Mouse (Mus musculus) neural tube, embryonic 13.5 days (tissue): Measurements from ENCODE around the gene Armc2. TPM values are rescaled to one million over a fixed set of nuclear protein-coding genes. Genes with fewer than 3 reads are reported as not detected.

Source experiments
- ATAC-seq: fragments of 200-750 bp; cut with Nextera tagmentation; 2 replicates; pipeline ENCODE4 v1.8.0; 2017; ENCODE audit warnings: low read depth, mild to moderate bottlenecking, moderate TSS enrichment, moderate library complexity
- H3K27ac ChIP-seq: fragments of 300-500 bp; sonication (generic); replicated peaks from 2 replicates; pipeline ENCODE4 v1.5.1; 2015; ENCODE audit warnings: moderate library complexity, mild to moderate bottlenecking, inconsistent platforms
- H3K27me3 ChIP-seq: fragments of 300-500 bp; sonication (generic); 2 replicates; pipeline ENCODE4 v1.6.1; 2015; ENCODE audit warnings: mild to moderate bottlenecking, inconsistent platforms
- H3K36me3 ChIP-seq: fragments of 300-500 bp; sonication (generic); 2 replicates; pipeline ENCODE4 v1.6.1; 2015; ENCODE audit warnings: mild to moderate bottlenecking, inconsistent platforms
- H3K4me1 ChIP-seq: fragments of 300-500 bp; sonication (generic); replicated peaks from 2 replicates; pipeline ENCODE4 v1.6.1; 2015; ENCODE audit warnings: inconsistent platforms
- H3K4me2 ChIP-seq: fragments of 300-500 bp; sonication (generic); 2 replicates; pipeline ENCODE4 v1.6.1; 2015; ENCODE audit warnings: inconsistent platforms, mild to moderate bottlenecking, moderate library complexity
- H3K4me3 ChIP-seq: fragments of 300-500 bp; sonication (generic); 2 replicates; pipeline ENCODE4 v1.5.1; 2015; ENCODE audit warnings: mild to moderate bottlenecking, inconsistent platforms
- H3K9ac ChIP-seq: fragments of 300-500 bp; sonication (generic); 2 replicates; pipeline ENCODE4 v1.6.1; 2015; ENCODE audit warnings: moderate library complexity, mild to moderate bottlenecking, inconsistent platforms
- H3K9me3 ChIP-seq: fragments of 300-500 bp; sonication (generic); 2 replicates; pipeline ENCODE4 v1.6.1; 2016; ENCODE audit warnings: inconsistent platforms
- WGBS: fragments of 180-500 bp; shearing (Covaris S2); methylation state at CpG from one replicate; pipeline ENCODE4 v1.1.7; 2015; 5-methylcytosine and 5-hydroxymethylcytosine counted together
- polyA plus RNA-seq: library from polyadenylated mRNA; unstranded; fragments of >200 nt; fragmentation: Nextera tagmentation; extraction: Ambion mirVana; gene quantifications from 2 replicates; pipeline ENCODE4 v1.2.1, GENCODE M21; 2015

The Armc2 gene
- 6.0 and 7.5 TPM in 2 replicates for polyA plus RNA-seq

GRCm38 (mm10) chr10:42018016-42018949 lies at the start of gene Armc2:
Gene Armc2, minus strand, starts transcription at chr10:42018442.
- H3K27me3 ChIP-seq = peaks cover 14% of the 10 kb centered on the region; the same call in 1 of the 2 replicates
- 3% methylated on average over 57 of the region's 58 CpGs for WGBS
- ATAC-seq = peak; percentile 99
- no peaks in the 10 kb centered on the region for H3K9me3 ChIP-seq
- peak within 1 kb of the TSS; percentile 78 for H3K4me2 ChIP-seq
- peaks cover 14% of the 10 kb centered on the region for H3K4me1 ChIP-seq
- no peak within 1 kb of the TSS for H3K27ac ChIP-seq
- H3K9ac ChIP-seq = peak within 1 kb of the TSS; percentile 77
- no peaks in the 10 kb centered on the region for H3K36me3 ChIP-seq
- peak within 1 kb of the TSS; percentile 61 for H3K4me3 ChIP-seq

GRCm38 (mm10) chr10:42064446-42064845 lies 46.2 kb upstream of the Armc2 start:
- ATAC-seq = no peak

GRCm38 (mm10) chr10:42059522-42059921 lies 41.3 kb upstream of the Armc2 start:
- 98% methylated on average over 8 of the region's 8 CpGs for WGBS
- no peak overlapping the region for H3K4me3 ChIP-seq
- H3K36me3 ChIP-seq = no peaks in the 10 kb centered on the region
- no peak overlapping the region for H3K9ac ChIP-seq
- H3K4me2 ChIP-seq = no peak overlapping the region
- H3K27me3 ChIP-seq = no peaks in the 10 kb centered on the region
- H3K27ac ChIP-seq = no peak overlapping the region
- no peaks in the 10 kb centered on the region for H3K9me3 ChIP-seq
- ATAC-seq = no peak
- peaks cover 19% of the 10 kb centered on the region for H3K4me1 ChIP-seq

More at GRCm38 (mm10) chr10:42064446-42064845, 46.2 kb upstream of the Armc2 start:
- Histone ChIP-seq H3K27me3 (no peaks in the 10 kb centered on the region), H3K9me3 (no peaks in the 10 kb centered on the region), H3K27ac (no peak overlapping the region), H3K36me3 (no peaks in the 10 kb centered on the region), H3K4me2 (no peak overlapping the region), H3K9ac (no peak overlapping the region), H3K4me3 (no peak overlapping the region), H3K4me1 (no peaks in the 10 kb centered on the region)
- WGBS = 39% methylated on average over 5 of the region's 5 CpGs

GRCm38 (mm10) chr10:42057746-42058145 lies 39.5 kb upstream of the Armc2 start:
- Histone ChIP-seq H3K9me3 (no peaks in the 10 kb centered on the region), H3K9ac (no peak overlapping the region), H3K36me3 (no peaks in the 10 kb centered on the region), H3K4me3 (no peak overlapping the region), H3K4me2 (no peak overlapping the region), H3K4me1 (peaks cover 19% of the 10 kb centered on the region), H3K27ac (no peak overlapping the region), H3K27me3 (no peaks in the 10 kb centered on the region)
- WGBS = 61% methylated on average over 12 of the region's 12 CpGs
- no peak for ATAC-seq

- WGBS = 79% methylated on average over 11 of the region's 11 CpGs
- Histone ChIP-seq H3K27me3 (no peaks in the 10 kb centered on the region), H3K36me3 (no peaks in the 10 kb centered on the region), H3K4me3 (no peak overlapping the region), H3K9me3 (no peaks in the 10 kb centered on the region), H3K9ac (no peak overlapping the region), H3K4me2 (0 out of 2 replicates have a peak overlapping the region, but pooled peaks have one; percentile 9), H3K4me1 (peaks cover 19% of the 10 kb centered on the region), H3K27ac (no peak overlapping the region)
- no peak for ATAC-seq
These were observed 39.0 kb upstream of the Armc2 start for GRCm38 (mm10) chr10:42057231-42057601.

GRCm38 (mm10) chr10:42056486-42057230 lies 38.4 kb upstream of the Armc2 start:
- no peaks in the 10 kb centered on the region for H3K27me3 ChIP-seq
- H3K4me3 ChIP-seq = no peak overlapping the region
- H3K36me3 ChIP-seq = no peaks in the 10 kb centered on the region
- no peaks in the 10 kb centered on the region for H3K9me3 ChIP-seq
- peaks cover 19% of the 10 kb centered on the region for H3K4me1 ChIP-seq
- no peak overlapping the region for H3K27ac ChIP-seq
- no peak overlapping the region for H3K9ac ChIP-seq
- no peak for ATAC-seq
- H3K4me2 ChIP-seq = 0 out of 2 replicates have a peak overlapping the region, but pooled peaks have one; percentile 9
- WGBS = 85% methylated on average over 18 of the region's 18 CpGs

- H3K27me3 ChIP-seq = no peaks in the 10 kb centered on the region
- no peaks in the 10 kb centered on the region for H3K9me3 ChIP-seq
- no peak overlapping the region for H3K9ac ChIP-seq
- WGBS = 38% methylated on average over 28 of the region's 29 CpGs
- H3K4me3 ChIP-seq = peak overlapping the region; percentile 5; the same call in 1 of the 2 replicates
- H3K4me1 ChIP-seq = peaks cover 19% of the 10 kb centered on the region
- no peak overlapping the region for H3K27ac ChIP-seq
- no peaks in the 10 kb centered on the region for H3K36me3 ChIP-seq
- H3K4me2 ChIP-seq = peak overlapping the region; percentile 43
- peak; percentile 75 for ATAC-seq
These were observed 37.3 kb upstream of the Armc2 start for GRCm38 (mm10) chr10:42055224-42056165.

GRCm38 (mm10) chr10:42051069-42051468 lies 32.8 kb upstream of the Armc2 start:
- H3K4me2 ChIP-seq = no peak overlapping the region
- no peak for ATAC-seq
- no peaks in the 10 kb centered on the region for H3K9me3 ChIP-seq
- WGBS = 90% methylated on average over 6 of the region's 6 CpGs
- no peak overlapping the region for H3K27ac ChIP-seq
- H3K4me1 ChIP-seq = peaks cover 5% of the 10 kb centered on the region
- H3K27me3 ChIP-seq = no peaks in the 10 kb centered on the region
- no peaks in the 10 kb centered on the region for H3K36me3 ChIP-seq
- H3K9ac ChIP-seq = no peak overlapping the region
- H3K4me3 ChIP-seq = no peak overlapping the region

- Histone ChIP-seq H3K9ac (no peak overlapping the region), H3K27ac (no peak overlapping the region), H3K4me3 (no peak overlapping the region), H3K27me3 (no peaks in the 10 kb centered on the region), H3K36me3 (no peaks in the 10 kb centered on the region), H3K4me2 (no peak overlapping the region), H3K9me3 (no peaks in the 10 kb centered on the region), H3K4me1 (no peaks in the 10 kb centered on the region)
- ATAC-seq = no peak
- 92% methylated on average over 8 of the region's 8 CpGs for WGBS
These were observed 30.4 kb upstream of the Armc2 start for GRCm38 (mm10) chr10:42048648-42049047.

GRCm38 (mm10) chr10:42044574-42044973 lies 26.3 kb upstream of the Armc2 start:
- 80% methylated on average over 10 of the region's 10 CpGs for WGBS
- Histone ChIP-seq H3K9me3 (no peaks in the 10 kb centered on the region), H3K27ac (no peak overlapping the region), H3K4me1 (no peaks in the 10 kb centered on the region), H3K27me3 (no peaks in the 10 kb centered on the region), H3K4me3 (no peak overlapping the region), H3K36me3 (no peaks in the 10 kb centered on the region), H3K9ac (no peak overlapping the region), H3K4me2 (no peak overlapping the region)
- ATAC-seq = no peak

GRCm38 (mm10) chr10:42043307-42043706 lies 25.1 kb upstream of the Armc2 start:
- Histone ChIP-seq H3K9me3 (no peaks in the 10 kb centered on the region), H3K4me2 (no peak overlapping the region), H3K27me3 (no peaks in the 10 kb centered on the region), H3K27ac (no peak overlapping the region), H3K36me3 (no peaks in the 10 kb centered on the region), H3K4me1 (no peaks in the 10 kb centered on the region), H3K4me3 (no peak overlapping the region), H3K9ac (no peak overlapping the region)
- 95% methylated on average over 3 of the region's 3 CpGs for WGBS
- no peak for ATAC-seq
